Mouse (Mus musculus): ENCODE measurements around the gene Trrap. TPM values are rescaled to one million over a fixed set of nuclear protein-coding genes. Genes with fewer than 3 reads are reported as not detected.

The Trrap gene
- polyA plus RNA-seq, 2 experiments: 11.7 to 20.4 TPM

- peaks cover 23% of the 10 kb centered on the region for H3K36me3 ChIP-seq (replicated peaks; ENCODE audit: control insufficient read depth, insufficient read depth, low read depth)
- ATAC-seq (ENCODE audit: insufficient read depth): no peak
These were observed 77.8 kb downstream of the Trrap start for GRCm38 (mm10) chr5:144845352-144845751.

GRCm38 (mm10) chr5:144848735-144849134 is 81.2 kb downstream of the Trrap start:
- 77% methylated on average over 5 of the region's 5 CpGs for WGBS (ENCODE audit: insufficient replicate concordance)
- Histone ChIP-seq H3K9me3 (ENCODE audit: control insufficient read depth, low read length) (no peaks in the 10 kb centered on the region), H3K4me3 (ENCODE audit: insufficient read depth in 1 of 2, low read depth in 2 of 2, low read length in 2 of 2) (no peak overlapping the region), H3K9ac (replicated peaks) (no peak overlapping the region), H3K36me3 (replicated peaks; ENCODE audit: control insufficient read depth, insufficient read depth, low read depth) (peaks cover 29% of the 10 kb centered on the region), H3K4me1 (replicated peaks; ENCODE audit: control insufficient read depth in 2 of 2, insufficient read depth in 2 of 2, low read length in 1 of 2) (no peaks in the 10 kb centered on the region), H3K4me2 (ENCODE audit: low read depth) (no peak overlapping the region), H3K27ac (no peak overlapping the region), H3K27me3 (ENCODE audit: control insufficient read depth, insufficient read depth, low read length) (no peaks in the 10 kb centered on the region)
- no peak for ATAC-seq (ENCODE audit: insufficient read depth)
- no peak for TF ChIP-seq EP300 (IDR thresholded peaks at IDR 0.05; ENCODE audit: low read depth)
- TF ChIP-seq CTCF (IDR thresholded peaks at IDR 0.05; ENCODE audit: low read depth): no peak
- no peak for DNase-seq (ENCODE audit: low read depth in 3 of 3, low spot score in 3 of 3)

More at GRCm38 (mm10) chr5:144845352-144845751, 77.8 kb downstream of the Trrap start:
- Histone ChIP-seq H3K4me3 (ENCODE audit: insufficient read depth in 1 of 2, low read depth in 2 of 2, low read length in 2 of 2) (no peak overlapping the region), H3K4me2 (ENCODE audit: low read depth) (no peak overlapping the region), H3K9ac (replicated peaks) (no peak overlapping the region), H3K9me3 (ENCODE audit: control insufficient read depth, low read length) (no peaks in the 10 kb centered on the region), H3K27me3 (ENCODE audit: control insufficient read depth, insufficient read depth, low read length) (no peaks in the 10 kb centered on the region), H3K4me1 (replicated peaks; ENCODE audit: control insufficient read depth in 2 of 2, insufficient read depth in 2 of 2, low read length in 1 of 2) (no peaks in the 10 kb centered on the region), H3K27ac (no peak overlapping the region)
- 91% methylated on average over 20 of the region's 20 CpGs for WGBS (ENCODE audit: insufficient replicate concordance)
- TF ChIP-seq EP300 (IDR thresholded peaks at IDR 0.05; ENCODE audit: low read depth) (no peak), CTCF (IDR thresholded peaks at IDR 0.05; ENCODE audit: low read depth) (no peak)
- no peak for DNase-seq (ENCODE audit: low read depth in 3 of 3, low spot score in 3 of 3)

- Histone ChIP-seq H3K36me3 (replicated peaks; ENCODE audit: control insufficient read depth, insufficient read depth, low read depth) (peaks cover 36% of the 10 kb centered on the region), H3K9me3 (ENCODE audit: control insufficient read depth, low read length) (no peaks in the 10 kb centered on the region), H3K4me1 (replicated peaks; ENCODE audit: control insufficient read depth in 2 of 2, insufficient read depth in 2 of 2, low read length in 1 of 2) (no peaks in the 10 kb centered on the region), H3K9ac (replicated peaks) (no peak overlapping the region), H3K4me3 (ENCODE audit: insufficient read depth in 1 of 2, low read depth in 2 of 2, low read length in 2 of 2) (no peak overlapping the region), H3K27ac (no peak overlapping the region), H3K27me3 (ENCODE audit: control insufficient read depth, insufficient read depth, low read length) (no peaks in the 10 kb centered on the region), H3K4me2 (ENCODE audit: low read depth) (no peak overlapping the region)
- DNase-seq (ENCODE audit: low read depth in 3 of 3, low spot score in 3 of 3) (no peak), ATAC-seq (ENCODE audit: insufficient read depth) (no peak)
- TF ChIP-seq EP300 (IDR thresholded peaks at IDR 0.05; ENCODE audit: low read depth): no peak
- no peak for TF ChIP-seq CTCF (IDR thresholded peaks at IDR 0.05; ENCODE audit: low read depth)
- 83% methylated on average over 10 of the region's 10 CpGs for WGBS (ENCODE audit: insufficient replicate concordance)
These were observed 82.4 kb downstream of the Trrap start for GRCm38 (mm10) chr5:144849932-144850331.

- H3K36me3 ChIP-seq (replicated peaks; ENCODE audit: control insufficient read depth, insufficient read depth, low read depth): peaks cover 26% of the 10 kb centered on the region
- no peaks in the 10 kb centered on the region for H3K4me1 ChIP-seq (replicated peaks; ENCODE audit: control insufficient read depth in 2 of 2, insufficient read depth in 2 of 2, low read length in 1 of 2)
- no peaks in the 10 kb centered on the region for H3K9me3 ChIP-seq (ENCODE audit: control insufficient read depth, low read length)
- DNase-seq (ENCODE audit: low read depth in 3 of 3, low spot score in 3 of 3): no peak
- no peaks in the 10 kb centered on the region for H3K27me3 ChIP-seq (ENCODE audit: control insufficient read depth, insufficient read depth, low read length)
- no peak overlapping the region for H3K27ac ChIP-seq
- ATAC-seq (ENCODE audit: insufficient read depth): no peak
- 87% methylated on average over 3 of the region's 3 CpGs for whole genome bisulfite sequencing (ENCODE audit: insufficient replicate concordance)
- TF ChIP-seq EP300 (IDR thresholded peaks at IDR 0.05; ENCODE audit: low read depth) (no peak), CTCF (IDR thresholded peaks at IDR 0.05; ENCODE audit: low read depth) (peak; percentile 26)
- no peak overlapping the region for H3K9ac ChIP-seq (replicated peaks)
- no peak overlapping the region for H3K4me2 ChIP-seq (ENCODE audit: low read depth)
- no peak overlapping the region for H3K4me3 ChIP-seq (ENCODE audit: insufficient read depth in 1 of 2, low read depth in 2 of 2, low read length in 2 of 2)
These were observed 84.3 kb downstream of the Trrap start for GRCm38 (mm10) chr5:144851820-144852219.

GRCm38 (mm10) chr5:144853931-144854330 is 86.4 kb downstream of the Trrap start:
- Histone ChIP-seq H3K9ac (replicated peaks) (no peak overlapping the region), H3K36me3 (replicated peaks; ENCODE audit: control insufficient read depth, insufficient read depth, low read depth) (peaks cover 26% of the 10 kb centered on the region), H3K9me3 (ENCODE audit: control insufficient read depth, low read length) (no peaks in the 10 kb centered on the region), H3K27me3 (ENCODE audit: control insufficient read depth, insufficient read depth, low read length) (no peaks in the 10 kb centered on the region), H3K4me3 (ENCODE audit: insufficient read depth in 1 of 2, low read depth in 2 of 2, low read length in 2 of 2) (no peak overlapping the region), H3K4me1 (replicated peaks; ENCODE audit: control insufficient read depth in 2 of 2, insufficient read depth in 2 of 2, low read length in 1 of 2) (no peaks in the 10 kb centered on the region), H3K27ac (no peak overlapping the region), H3K4me2 (ENCODE audit: low read depth) (no peak overlapping the region)
- ATAC-seq (ENCODE audit: insufficient read depth) (no peak), DNase-seq (ENCODE audit: low read depth in 3 of 3, low spot score in 3 of 3) (no peak)
- no peak for TF ChIP-seq EP300 (IDR thresholded peaks at IDR 0.05; ENCODE audit: low read depth)
- TF ChIP-seq CTCF (IDR thresholded peaks at IDR 0.05; ENCODE audit: low read depth): no peak
- 71% methylated on average over 5 of the region's 5 CpGs for WGBS (ENCODE audit: insufficient replicate concordance)
